Mouse (Mus musculus): ENCODE data around the gene Gas2l3.

DNA sequence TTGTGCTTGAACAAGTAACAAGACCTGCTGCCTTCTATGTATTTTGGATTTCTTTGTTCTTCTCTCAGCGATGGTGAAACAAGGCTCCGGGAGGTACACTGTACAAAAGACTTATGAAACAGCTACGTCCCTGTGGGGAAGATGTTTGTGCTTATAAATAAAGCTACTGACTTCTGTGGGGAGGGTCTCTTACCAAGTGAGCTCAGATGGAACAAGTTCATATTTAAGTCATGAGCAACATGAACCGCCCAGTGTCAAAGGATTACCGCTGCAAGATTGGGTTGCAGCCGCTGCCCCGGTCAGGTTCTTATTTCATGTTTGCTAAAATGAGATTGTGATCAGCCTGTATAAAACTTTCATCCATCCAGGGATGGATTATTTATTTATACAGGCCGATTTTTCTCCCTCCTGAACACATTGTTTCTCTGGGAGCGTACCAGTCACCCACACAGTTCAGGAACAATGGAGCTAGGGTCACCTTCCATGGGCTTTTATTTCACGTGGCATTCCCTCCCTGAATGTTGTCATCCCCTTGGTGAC lies 38.4 kb upstream of the Gas2l3 start:
- TF ChIP-seq CTCF (IDR thresholded peaks at IDR 0.05; ENCODE audit: borderline replicate concordance, insufficient read depth, low read length) (no peak), POLR2A (IDR thresholded peaks at IDR 0.05; ENCODE audit: low read depth, low read length) (no peak)
